Mouse (Mus musculus) urinary bladder, adult 18-20 months (tissue): Measurements from ENCODE around the gene Tead3.
"Not testable (repeated sequence)": the region's sequence is repeated elsewhere in the genome, so short reads cannot be mapped to it uniquely, and the experiment has no call there.

ENCODE experiments used
- DNase-seq, 2 experiments: peaks; one replicate each; pipeline ENCODE4 v3.0.0; 2022; ENCODE audit warnings: low spot score in 2 of 2, mixed read lengths in 2 of 2

Tead3 gene

DNA sequence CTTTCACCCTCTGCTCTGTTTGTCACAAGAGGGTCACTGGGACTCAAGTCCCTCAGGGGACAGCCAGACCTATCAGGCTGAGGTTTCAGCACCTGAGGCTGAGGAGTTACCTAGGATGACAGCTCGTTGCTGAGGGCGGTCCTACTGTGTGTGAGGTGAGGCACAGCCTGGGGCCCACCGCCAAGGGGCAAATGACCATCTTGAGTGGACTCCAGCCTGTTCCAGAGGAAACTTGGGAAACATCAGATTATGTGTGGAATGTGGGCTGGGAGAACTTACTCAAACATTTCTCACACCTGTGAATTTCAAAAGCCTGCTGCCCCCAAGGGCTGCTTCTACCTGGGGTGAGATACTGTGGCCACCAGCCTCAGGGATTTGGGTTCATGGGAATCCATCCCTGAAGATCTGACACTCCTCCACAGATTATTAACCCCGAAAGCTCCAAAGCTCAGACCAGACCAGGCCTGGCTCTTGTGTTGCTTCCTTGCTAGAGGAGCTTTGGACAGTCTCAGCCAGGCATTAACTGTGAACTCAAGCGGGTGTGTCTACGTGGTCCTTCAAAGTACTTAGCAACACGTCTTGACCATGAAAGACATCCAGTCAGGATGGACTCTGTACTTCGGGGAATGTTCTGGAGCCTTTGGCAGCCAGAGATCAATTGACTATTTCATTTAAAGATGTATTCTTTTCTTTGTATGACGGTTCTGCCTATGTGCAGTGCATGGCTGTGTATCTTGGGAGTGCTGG lies 10.1 kb upstream of the Tead3 start:
- no peak for DNase-seq

GRCm38 (mm10) chr17:28358576-28359261 lies 8.1 kb upstream of the Tead3 start:
- not testable (repeated sequence) for DNase-seq

DNA sequence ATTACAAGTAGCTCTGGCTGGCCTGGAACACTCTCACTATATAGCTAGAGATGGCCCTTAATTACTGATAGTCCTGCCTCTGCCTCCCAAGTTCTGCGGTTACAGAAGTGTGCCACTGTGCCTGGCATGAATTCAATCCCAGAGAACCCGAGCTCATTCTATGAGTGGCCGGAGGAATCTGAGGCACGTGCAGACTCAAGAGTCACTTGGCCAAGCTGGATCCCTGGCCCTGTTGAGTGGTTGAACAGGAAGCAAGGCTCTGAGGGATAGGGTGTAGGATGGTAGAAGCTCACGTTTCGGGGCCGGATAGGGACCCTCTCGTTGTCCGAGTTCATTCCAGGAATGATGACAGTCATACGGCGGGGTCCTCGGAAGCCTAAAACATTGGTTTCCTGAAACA lies 5.3 kb upstream of the Tead3 start:
- DNase-seq: no peak

GRCm38 (mm10) chr17:28352018-28352417 lies 1.4 kb upstream of the Tead3 start:
- DNase-seq: no peak

- DNase-seq: no peak
Measured at GRCm38 (mm10) chr17:28351353-28351890, 805 bp upstream of the Tead3 start.

GRCm38 (mm10) chr17:28349901-28350465 lies 634 bp downstream of the Tead3 start:
- no peak for DNase-seq

DNA sequence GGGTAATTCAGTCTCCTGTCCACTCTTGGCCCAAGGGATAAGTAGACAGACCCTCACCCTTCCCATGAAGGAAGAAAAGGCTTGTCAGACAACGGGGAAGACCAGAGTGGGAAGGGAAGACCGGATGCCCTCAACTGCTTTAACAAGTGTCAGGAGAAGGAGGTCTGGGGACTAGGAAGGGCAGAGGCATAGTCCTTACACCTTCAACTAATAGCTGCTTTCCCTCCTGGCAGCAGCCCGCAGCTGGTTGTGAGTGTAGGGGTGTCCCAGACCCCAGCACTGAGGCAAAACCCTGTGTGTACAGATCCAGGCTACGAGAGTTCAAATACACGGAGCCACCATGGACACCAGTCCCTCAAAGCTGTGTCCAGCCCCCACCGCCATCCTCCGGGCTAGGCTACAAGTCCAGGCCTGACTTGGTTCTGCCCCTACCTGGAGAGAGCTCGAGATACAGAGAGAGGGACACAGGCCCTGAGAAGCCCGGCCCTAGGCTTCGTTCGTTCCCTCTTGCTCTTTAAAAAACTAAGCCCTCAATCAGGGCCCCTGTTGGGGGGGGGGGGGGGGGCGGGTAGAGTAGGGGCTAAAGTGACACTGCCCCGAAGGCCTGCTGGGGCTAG lies 1.2 kb downstream of the Tead3 start:
- peak in 1 of 2 experiments; percentile 66 for DNase-seq

- DNase-seq: no peak
Measured at GRCm38 (mm10) chr17:28348211-28348610, 2.4 kb downstream of the Tead3 start.

GRCm38 (mm10) chr17:28347327-28347726 lies 3.3 kb downstream of the Tead3 start:
- DNase-seq: no peak

GRCm38 (mm10) chr17:28345882-28346281 lies 4.7 kb downstream of the Tead3 start:
- no peak for DNase-seq

- no peak for DNase-seq
Measured at GRCm38 (mm10) chr17:28345271-28345721, 5.3 kb downstream of the Tead3 start.

DNA sequence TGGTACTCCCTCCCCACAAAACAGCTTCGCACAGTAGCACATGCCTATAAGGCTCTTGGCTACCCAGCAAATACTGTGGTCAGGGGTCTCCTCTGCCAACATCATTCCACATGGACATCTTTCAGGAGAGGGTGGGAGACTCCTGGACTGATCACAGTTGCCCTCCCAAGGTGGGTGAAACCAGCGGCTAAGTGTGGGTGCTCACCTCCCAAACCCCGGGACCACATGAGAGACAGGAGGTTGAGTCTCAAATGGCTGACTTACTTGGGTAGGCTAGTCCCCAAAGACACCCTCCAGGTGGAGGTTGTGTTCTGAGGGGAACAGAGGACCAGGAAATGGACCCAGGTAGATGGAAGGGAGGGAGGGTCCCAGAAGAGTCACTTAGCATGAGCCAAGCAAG lies 5.9 kb downstream of the Tead3 start:
- DNase-seq: no peak

- no peak for DNase-seq
Measured at GRCm38 (mm10) chr17:28344050-28344607, 6.5 kb downstream of the Tead3 start.

DNA sequence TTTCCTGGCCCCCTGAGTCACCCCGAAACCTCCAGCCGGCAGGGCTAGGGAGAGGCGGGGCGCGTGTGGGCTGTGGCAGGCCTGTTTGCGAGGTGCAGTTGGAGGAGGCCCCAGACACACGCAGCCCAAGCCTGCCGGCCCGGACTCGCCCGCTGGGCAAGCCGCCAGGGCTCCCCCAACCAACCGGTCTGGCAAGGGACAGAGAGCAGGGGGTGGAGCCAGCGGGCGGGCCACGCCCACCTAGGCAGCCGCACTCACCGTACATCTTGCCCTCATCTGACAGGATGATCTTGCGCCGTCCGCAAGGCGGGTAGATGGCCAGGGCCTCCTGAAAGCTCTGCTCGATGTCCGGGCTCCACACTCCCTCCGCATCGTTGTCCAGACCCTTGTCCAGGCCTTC lies 9.5 kb downstream of the Tead3 start:
- DNase-seq: peak; percentile 97 to 98

DNA sequence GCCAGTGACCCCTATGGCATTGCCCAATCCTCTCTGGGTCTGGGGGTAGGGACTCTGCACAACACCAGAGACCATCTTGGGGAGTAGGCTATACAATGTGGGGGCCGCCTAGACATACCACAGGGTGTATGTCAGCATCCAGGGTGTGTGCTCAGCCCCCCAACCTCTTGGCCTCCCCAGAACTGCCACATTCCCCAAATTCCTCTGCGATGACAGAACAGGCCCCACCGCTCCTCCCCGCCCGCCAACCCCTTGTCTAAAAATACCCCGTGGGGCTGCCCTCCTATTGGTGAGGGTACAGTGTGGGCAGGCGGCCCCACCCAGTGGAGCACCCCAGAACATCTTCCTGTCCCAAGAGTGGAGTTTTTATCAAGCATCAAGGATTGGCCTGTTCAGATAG lies 10.0 kb downstream of the Tead3 start:
- DNase-seq: no peak

DNA sequence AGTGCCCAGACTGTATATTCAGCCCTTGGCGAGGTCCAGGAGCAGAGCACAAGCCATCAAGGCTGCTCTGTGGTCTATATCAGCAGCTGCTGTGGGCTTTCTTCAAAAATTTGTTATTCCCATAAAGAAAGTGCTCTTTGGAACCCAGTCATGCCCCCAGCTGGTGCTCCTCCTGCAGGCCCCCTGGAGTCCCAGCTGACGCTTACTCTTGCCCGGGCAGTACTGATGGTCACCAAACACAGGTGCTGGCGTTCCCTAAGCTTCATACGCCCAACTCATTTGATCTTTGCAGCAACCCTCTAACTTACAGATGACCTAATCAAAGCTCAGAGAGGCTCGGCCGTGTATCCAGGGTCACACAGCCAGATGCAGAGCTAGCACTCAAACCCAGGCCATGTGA lies 13.1 kb downstream of the Tead3 start:
- DNase-seq: no peak

GRCm38 (mm10) chr17:28335267-28335666 lies 15.3 kb downstream of the Tead3 start:
- no peak for DNase-seq

GRCm38 (mm10) chr17:28332915-28333546 lies 17.6 kb downstream of the Tead3 start:
- DNase-seq: no peak

DNA sequence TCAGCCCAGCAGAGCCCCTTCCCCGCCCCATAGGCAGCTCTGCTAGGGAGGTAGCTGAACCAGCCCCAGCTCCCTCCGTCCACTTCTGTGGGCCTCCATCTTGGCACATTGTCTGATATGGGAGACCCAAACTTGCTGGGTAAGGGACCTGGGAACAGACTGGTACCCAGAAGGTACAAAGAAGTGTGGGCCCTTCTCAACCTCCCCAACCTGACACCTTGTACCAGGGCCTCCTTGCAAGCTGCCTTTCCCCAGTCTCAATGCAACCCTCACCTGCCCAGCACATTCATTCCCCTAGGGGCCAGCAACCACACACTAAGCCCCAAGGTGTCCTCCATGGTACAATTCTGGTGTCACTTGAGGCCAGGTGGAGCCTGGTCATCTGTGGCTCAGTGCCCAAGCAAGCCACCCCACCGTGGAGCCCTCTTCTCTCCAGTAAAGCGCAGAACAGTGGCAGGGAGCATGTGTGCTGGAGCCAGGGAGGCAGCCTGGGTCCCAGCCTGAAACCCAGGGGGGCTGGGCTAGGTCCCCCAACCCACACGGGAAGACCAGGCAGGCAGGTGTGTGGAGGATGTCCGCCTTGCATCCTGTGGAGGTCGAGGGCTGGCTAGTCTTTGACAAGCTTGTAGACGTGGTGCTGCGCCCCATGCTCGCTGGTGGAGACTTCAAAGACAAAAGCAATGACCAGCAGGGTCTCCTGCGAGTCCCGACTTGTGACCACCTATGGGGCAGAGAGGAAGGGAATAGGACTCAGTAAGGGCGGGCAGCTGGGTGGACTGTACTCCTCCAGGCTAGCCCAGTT lies 18.3 kb downstream of the Tead3 start:
- DNase-seq: no peak
